14 mouse cellular contexts compared by ENCODE assay signal in the genomic region with DNA sequence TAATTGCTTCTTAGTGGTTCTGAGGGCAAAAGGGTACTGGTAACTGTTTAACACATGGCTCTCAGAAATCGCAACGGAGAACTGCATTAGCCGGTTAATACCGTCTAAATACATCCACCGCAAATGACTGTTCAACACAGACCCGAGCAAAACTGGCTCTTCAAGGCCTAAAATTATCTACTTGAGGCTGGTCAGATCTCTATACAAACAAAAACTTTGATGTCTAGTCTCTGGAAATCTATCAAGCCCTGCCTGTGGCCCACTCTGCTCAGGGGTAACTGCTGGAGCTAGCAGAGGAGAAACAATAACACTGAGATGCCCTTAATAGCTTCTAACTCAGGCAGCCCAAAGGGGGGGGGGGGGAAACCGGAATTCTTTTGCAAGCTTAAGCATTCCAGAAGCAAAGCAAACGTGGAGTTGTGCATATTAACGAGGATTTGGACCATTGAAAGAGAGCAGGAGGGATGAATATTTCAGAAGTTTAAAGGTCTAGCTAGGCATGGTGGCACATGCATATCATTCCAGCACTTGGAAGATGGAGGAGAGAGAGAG. TPM values are rescaled to one million over a fixed set of nuclear protein-coding genes. Genes with fewer than 3 reads are reported as not detected.
DNase-seq lines count a peak whose midpoint lies in the region; ATAC-seq and TF ChIP-seq lines count a peak whose summit lies in the region.
"Had no signal": no experiment of that assay in that cellular context is flagged by ENCODE, and none has a peak within 500 bp of the region (broad histone marks: within the 10 kb centered on the region; RNA-seq: fewer than 3 reads in every experiment).

No protein-coding gene starts in this region.

- ATAC-seq in hindbrain, embryonic 11.5 days (ENCODE audit: low FRiP score) = peak; percentile 56; the same call in 1 of the 2 replicates
- ATAC-seq in hindbrain, embryonic 14.5 days (ENCODE audit: low FRiP score) = no peak
- peak; percentile 45; the same call in 1 of the 2 replicates for ATAC-seq in forebrain, embryonic 13.5 days
- ATAC-seq: intestine, postnatal 0 days had no signal

- TF ChIP-seq CTCF in cortical plate, adult 2 months (IDR thresholded peaks at IDR 0.05; ENCODE audit: extremely low read depth, insufficient read depth, low read length) = no peak

- no peaks in the 10 kb centered on the region for H3K4me1 ChIP-seq in hindbrain, embryonic 11.5 days (replicated peaks; ENCODE audit: control insufficient read depth, insufficient read depth, low read length)
- no peaks in the 10 kb centered on the region for H3K4me1 ChIP-seq in hindbrain, embryonic 14.5 days (replicated peaks; ENCODE audit: control insufficient read depth, insufficient read depth, low read length)
- H3K4me1 ChIP-seq in cortical plate, adult 2 months (ENCODE audit: control insufficient read depth, insufficient read depth, low read length) = no peaks in the 10 kb centered on the region
- H3K4me1 ChIP-seq in forebrain, embryonic 13.5 days = peaks cover 18% of the 10 kb centered on the region

- no peak overlapping the region for H3K4me3 ChIP-seq in hindbrain, embryonic 11.5 days (ENCODE audit: low read depth, low read length)
- H3K4me3 ChIP-seq in hindbrain, embryonic 14.5 days (replicated peaks; ENCODE audit: low read length) = no peak overlapping the region
- H3K4me3 ChIP-seq in cortical plate, adult 2 months (ENCODE audit: insufficient read depth, low read length) = no peak overlapping the region
- no peak overlapping the region for H3K4me3 ChIP-seq in forebrain, embryonic 13.5 days

- H3K9ac ChIP-seq in hindbrain, embryonic 11.5 days (ENCODE audit: low read depth, low read length) = no peak overlapping the region
- H3K9ac ChIP-seq in hindbrain, embryonic 14.5 days = no peak overlapping the region
- no peak overlapping the region; the same call in 1 of the 2 replicates for H3K9ac ChIP-seq in forebrain, embryonic 13.5 days

- no peak overlapping the region for H3K27ac ChIP-seq in hindbrain, embryonic 11.5 days (ENCODE audit: low read depth, low read length)
- H3K27ac ChIP-seq in hindbrain, embryonic 14.5 days = no peak overlapping the region
- H3K27ac ChIP-seq in cortical plate, adult 2 months (ENCODE audit: insufficient read depth, low read length) = peak overlapping the region; percentile 44; the same call in 1 of the 2 replicates
- H3K27ac ChIP-seq in forebrain, embryonic 13.5 days = no peak overlapping the region; the same call in 1 of the 2 replicates

- H3K9me3 ChIP-seq in hindbrain, embryonic 11.5 days (ENCODE audit: control insufficient read depth, low read length) = no peaks in the 10 kb centered on the region
- H3K9me3 ChIP-seq in hindbrain, embryonic 14.5 days (ENCODE audit: control insufficient read depth, low read length) = no peaks in the 10 kb centered on the region
- no peaks in the 10 kb centered on the region for H3K9me3 ChIP-seq in forebrain, embryonic 13.5 days (replicated peaks)

- 22% methylated on average over 9 of the region's 9 CpGs for WGBS in hindbrain, embryonic 11.5 days
- WGBS in hindbrain, embryonic 14.5 days = 23% methylated on average over 9 of the region's 9 CpGs
- 5% methylated on average over 9 of the region's 9 CpGs for WGBS in forebrain, embryonic 13.5 days

- no peaks in the 10 kb centered on the region for H3K36me3 ChIP-seq in hindbrain, embryonic 11.5 days (ENCODE audit: control insufficient read depth, insufficient read depth, low read length)
- no peaks in the 10 kb centered on the region for H3K36me3 ChIP-seq in hindbrain, embryonic 14.5 days (replicated peaks; ENCODE audit: control insufficient read depth, insufficient read depth)
- no peaks in the 10 kb centered on the region for H3K36me3 ChIP-seq in forebrain, embryonic 13.5 days (ENCODE audit: poor library complexity, severe bottlenecking)

- DNase-seq in hindbrain, embryonic 11.5 days (ENCODE audit: low spot score) = no peak
- no peak for DNase-seq in hindbrain, embryonic 14.5 days (ENCODE audit: low spot score)
- peak; percentile 41 to 63 for DNase-seq in kidney, postnatal 4 days
- DNase-seq in gastrocnemius, postnatal 25 days = no peak
- DNase-seq in heart, adult 9 months (ENCODE audit: low spot score in 2 of 2) = no peak
- no peak for DNase-seq in urinary bladder, postnatal 14 days (ENCODE audit: low spot score)
- DNase-seq: adrenal gland, postnatal 14 days; cerebellum, adult 11-12 months had no signal

- H3K4me2 ChIP-seq in hindbrain, embryonic 11.5 days (replicated peaks; ENCODE audit: low read depth, low read length) = no peak overlapping the region
- H3K4me2 ChIP-seq in hindbrain, embryonic 14.5 days (replicated peaks) = no peak overlapping the region
- 0 out of 2 replicates have a peak overlapping the region, but pooled peaks have one; percentile 3 for H3K4me2 ChIP-seq in forebrain, embryonic 13.5 days

- H3K27me3 ChIP-seq in hindbrain, embryonic 11.5 days (ENCODE audit: control insufficient read depth, insufficient read depth, low read length) = no peaks in the 10 kb centered on the region
- H3K27me3 ChIP-seq in hindbrain, embryonic 14.5 days (ENCODE audit: control insufficient read depth, insufficient read depth, low read length) = no peaks in the 10 kb centered on the region
- H3K27me3 ChIP-seq in forebrain, embryonic 13.5 days = no peaks in the 10 kb centered on the region

- no peak for TF ChIP-seq POLR2A in cortical plate, adult 2 months (IDR thresholded peaks at IDR 0.05; ENCODE audit: extremely low read depth, insufficient read depth, low read length)

RNA-seq across cellular contexts. Expression of a gene that starts 26.8 kb away (rescaled TPM):
- 16.1 and 18.8 TPM in 2 replicates for polyA plus RNA-seq in hindbrain, embryonic 11.5 days (2014; fragmentation: Nextera tagmentation; extraction: Ambion mirVana)
- 20.5 and 22.2 TPM in 2 replicates for polyA plus RNA-seq in hindbrain, embryonic 14.5 days (2014; fragmentation: Nextera tagmentation; extraction: Ambion mirVana)
- polyA plus RNA-seq in cortical plate, adult 2 months (2012; rRNA removed) = 32.8 and 33.3 TPM in 2 replicates
- polyA plus RNA-seq in forebrain, embryonic 13.5 days (2015; fragmentation: Nextera tagmentation; extraction: Ambion mirVana) = 25.0 and 25.5 TPM in 2 replicates
- 10 to 100 TPM; 10.2 to 10.9 TPM for total RNA-seq in gastrocnemius, postnatal 25 days (2021)

RNA-seq across cellular contexts. Expression of a gene that starts 27.3 kb away (rescaled TPM):
- 165 and 176 TPM in 2 replicates for polyA plus RNA-seq in hindbrain, embryonic 11.5 days (2014; fragmentation: Nextera tagmentation; extraction: Ambion mirVana)
- 126 and 134 TPM in 2 replicates for polyA plus RNA-seq in hindbrain, embryonic 14.5 days (2014; fragmentation: Nextera tagmentation; extraction: Ambion mirVana)
- polyA plus RNA-seq in cortical plate, adult 2 months (2012; rRNA removed) = 104 and 106 TPM in 2 replicates
- 102 and 115 TPM in 2 replicates for polyA plus RNA-seq in forebrain, embryonic 13.5 days (2015; fragmentation: Nextera tagmentation; extraction: Ambion mirVana)
- total RNA-seq in gastrocnemius, postnatal 25 days (2021) = 10 to 100 TPM; 26.7 to 29.0 TPM

RNA-seq across cellular contexts. Expression of a gene that starts 57.7 kb away (rescaled TPM):
- not detected in 2 replicates for polyA plus RNA-seq in hindbrain, embryonic 11.5 days (2014; fragmentation: Nextera tagmentation; extraction: Ambion mirVana)
- polyA plus RNA-seq in hindbrain, embryonic 14.5 days (2014; fragmentation: Nextera tagmentation; extraction: Ambion mirVana) = not detected in 2 replicates
- not detected in 2 replicates for polyA plus RNA-seq in cortical plate, adult 2 months (2012; rRNA removed)
- polyA plus RNA-seq in forebrain, embryonic 13.5 days (2015; fragmentation: Nextera tagmentation; extraction: Ambion mirVana) = not detected in 2 replicates
- total RNA-seq in gastrocnemius, postnatal 25 days (2021) = not detected
- total RNA-seq: adrenal gland, postnatal 14 days; left cerebral cortex, postnatal 10 days had no signal
- polyA plus RNA-seq: C2C12; heart, embryonic 16.5 days had no signal

Comparison
In these comparisons a context has a peak if more than half of its experiments do, and no peak if none do; other contexts are left out.
1. DNase-seq: peak in kidney, postnatal 4 days (2 of 2); none in hindbrain, embryonic 11.5 days (single experiment), hindbrain, embryonic 14.5 days (single experiment), gastrocnemius, postnatal 25 days (single experiment), heart, adult 9 months (0 of 2) and urinary bladder, postnatal 14 days (single experiment).